Mouse (Mus musculus) kidney, postnatal 25 days (tissue): ENCODE measurements around the gene Gm47791.

Source experiments
- DNase-seq, 2 experiments: peaks; one replicate each; pipeline ENCODE4 v3.0.0; 2021; ENCODE audit warnings: mixed read lengths in 2 of 2

Gm47791 gene

GRCm38 (mm10) chr1:82785546-82785945, 14.5 kb upstream of the Gm47791 start:
- DNase-seq, result no peak

- no peak for DNase-seq
Measured at GRCm38 (mm10) chr1:82783559-82783958, 12.5 kb upstream of the Gm47791 start.

DNA sequence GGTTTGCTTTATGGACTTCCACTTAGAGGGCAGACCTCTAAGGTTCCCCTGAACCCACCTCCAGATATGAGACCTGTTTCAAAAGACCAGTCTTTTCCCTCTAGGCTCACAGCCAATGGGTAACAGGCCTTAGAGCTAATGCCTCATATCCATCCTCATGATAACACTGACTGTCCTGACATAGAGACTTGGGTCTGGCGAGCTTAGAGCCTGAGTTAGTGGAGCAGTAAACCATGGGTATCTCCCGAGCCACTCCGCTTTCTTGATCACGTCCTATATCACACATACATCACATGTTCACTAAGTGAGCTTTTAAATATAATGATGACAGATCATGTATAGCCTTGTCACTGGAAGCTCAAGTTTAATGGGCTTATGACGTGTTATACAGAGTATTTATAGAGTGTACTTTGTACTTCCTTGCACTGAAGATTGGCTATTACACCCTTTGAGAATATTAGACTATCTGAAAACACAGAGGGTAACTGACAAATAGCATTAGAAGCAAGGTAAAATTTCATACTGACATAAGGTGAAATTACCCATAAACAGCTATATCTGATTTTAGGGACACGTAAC, 8.4 kb upstream of the Gm47791 start:
- DNase-seq, result no peak

GRCm38 (mm10) chr1:82775293-82775692, 4.2 kb upstream of the Gm47791 start:
- DNase-seq, result no peak

GRCm38 (mm10) chr1:82773208-82773607, 2.2 kb upstream of the Gm47791 start:
- DNase-seq, result no peak

GRCm38 (mm10) chr1:82772428-82772827, 1.4 kb upstream of the Gm47791 start:
- no peak for DNase-seq

DNA sequence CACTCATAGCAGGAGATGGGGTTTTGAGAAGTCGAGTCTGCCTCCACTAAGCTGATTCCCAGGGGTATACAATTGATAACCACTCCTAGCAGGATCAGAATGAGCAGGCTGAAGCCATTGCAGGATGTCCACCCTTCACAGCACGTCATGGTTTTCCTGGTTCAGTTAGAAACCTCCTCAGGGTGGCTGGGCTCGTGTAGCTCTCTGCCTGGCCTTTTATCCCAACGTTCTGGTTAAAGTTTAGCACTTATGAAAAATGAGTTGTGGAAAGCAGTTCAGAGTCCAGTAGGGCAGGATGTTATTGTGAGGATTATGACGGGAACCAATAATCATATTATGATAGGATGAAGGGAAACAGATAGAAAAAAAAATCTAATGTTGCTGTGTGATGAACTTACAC, 2.8 kb downstream of the Gm47791 start, which contains the start of gene Tm4sf20:
Gene Tm4sf20 (minus strand): TSS at position 193 of the 400 bp plus-strand sequence.
- DNase-seq, result no peak

- DNase-seq, result no peak
Measured at GRCm38 (mm10) chr1:82766641-82767040, 4.4 kb downstream of the Gm47791 start.

- no peak for DNase-seq
Measured at GRCm38 (mm10) chr1:82766227-82766626, 4.8 kb downstream of the Gm47791 start.

- DNase-seq, result no peak
Measured at GRCm38 (mm10) chr1:82762274-82762673, 8.8 kb downstream of the Gm47791 start.

- no peak for DNase-seq
Measured at GRCm38 (mm10) chr1:82761454-82762169, 9.4 kb downstream of the Gm47791 start.

DNA sequence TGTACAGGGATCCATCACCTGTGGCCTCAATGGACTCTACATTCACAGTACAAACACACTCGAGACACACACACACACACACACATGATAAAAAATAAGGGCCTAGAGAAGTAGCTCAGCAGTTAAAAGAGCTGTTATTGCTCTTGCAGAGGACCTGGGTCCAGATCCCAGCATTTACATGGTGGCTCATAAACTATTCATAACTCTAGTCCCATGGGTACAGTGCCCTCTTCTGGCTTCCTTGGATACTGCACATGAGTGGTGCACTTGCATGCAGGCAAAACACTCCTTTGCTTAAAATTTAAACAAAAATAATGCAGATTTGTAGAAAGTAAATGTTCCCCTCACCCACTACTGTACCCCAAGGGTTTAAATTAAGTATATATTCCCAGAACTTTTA, 11.5 kb downstream of the Gm47791 start:
- DNase-seq, result peak in 1 of 2 experiments; percentile 14

- no peak for DNase-seq
Measured at GRCm38 (mm10) chr1:82747714-82748452, 23.2 kb downstream of the Gm47791 start.

DNA sequence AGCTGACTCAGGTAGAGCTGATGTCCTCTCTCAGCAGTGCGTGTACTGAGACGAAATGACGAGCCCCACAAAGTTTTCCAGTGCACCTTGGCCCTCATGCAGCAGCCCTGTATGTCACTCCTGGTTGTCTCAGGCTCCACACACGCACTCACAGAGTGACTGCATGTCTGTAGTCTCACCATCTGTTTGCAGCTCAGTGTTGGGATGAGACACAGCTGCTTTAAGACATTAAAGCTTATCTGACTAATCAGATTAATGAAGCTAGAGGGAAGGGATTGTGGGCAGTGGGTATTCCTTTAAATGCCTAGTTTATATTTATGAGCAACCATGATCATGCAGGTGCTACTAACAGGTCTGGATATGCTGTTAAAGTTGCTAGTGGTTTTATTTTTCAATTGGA, 24.6 kb downstream of the Gm47791 start:
- DNase-seq, result no peak

DNA sequence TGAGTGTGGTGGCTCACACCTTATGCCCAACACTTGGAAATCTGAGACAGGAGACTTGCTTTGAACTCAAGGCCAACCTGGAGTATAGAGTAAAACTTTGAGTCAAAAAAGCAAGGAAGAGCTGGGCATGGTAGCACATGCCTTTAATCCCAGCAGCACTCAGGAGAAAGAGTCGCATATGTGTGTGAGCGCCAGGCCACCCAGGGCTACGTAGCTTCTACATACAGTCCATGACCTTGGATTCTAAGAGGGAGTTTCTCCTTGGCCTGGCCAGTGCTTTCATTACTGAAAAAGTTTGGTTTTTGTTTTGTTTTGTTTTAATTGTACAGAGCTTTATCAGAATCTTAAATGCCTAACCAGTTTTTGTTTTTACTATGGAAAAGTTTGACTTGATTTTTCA, 27.1 kb downstream of the Gm47791 start:
- no peak for DNase-seq

DNA sequence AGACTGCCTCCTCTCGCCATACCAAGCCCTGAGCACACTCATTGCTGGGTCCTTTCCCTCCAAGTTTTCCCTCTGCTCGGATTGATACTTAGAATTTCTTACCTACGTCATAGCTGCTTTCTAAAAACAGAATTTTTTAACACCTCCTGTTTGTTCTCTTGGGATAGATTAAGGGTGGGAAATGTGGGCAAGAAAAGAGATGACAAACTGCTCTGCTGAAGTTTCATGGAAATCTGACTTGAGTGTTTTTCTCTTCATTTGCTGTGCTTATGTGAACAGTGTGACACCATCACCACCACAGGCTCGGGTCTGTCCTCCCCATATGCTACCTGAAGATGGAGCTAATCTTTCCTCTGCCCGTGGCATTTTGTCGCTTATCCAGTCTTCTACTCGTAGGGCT, 29.5 kb downstream of the Gm47791 start:
- DNase-seq, result no peak

GRCm38 (mm10) chr1:82738066-82738465, 33.0 kb downstream of the Gm47791 start:
- DNase-seq, result no peak

GRCm38 (mm10) chr1:82733357-82733756, 37.7 kb downstream of the Gm47791 start:
- DNase-seq, result no peak

DNA sequence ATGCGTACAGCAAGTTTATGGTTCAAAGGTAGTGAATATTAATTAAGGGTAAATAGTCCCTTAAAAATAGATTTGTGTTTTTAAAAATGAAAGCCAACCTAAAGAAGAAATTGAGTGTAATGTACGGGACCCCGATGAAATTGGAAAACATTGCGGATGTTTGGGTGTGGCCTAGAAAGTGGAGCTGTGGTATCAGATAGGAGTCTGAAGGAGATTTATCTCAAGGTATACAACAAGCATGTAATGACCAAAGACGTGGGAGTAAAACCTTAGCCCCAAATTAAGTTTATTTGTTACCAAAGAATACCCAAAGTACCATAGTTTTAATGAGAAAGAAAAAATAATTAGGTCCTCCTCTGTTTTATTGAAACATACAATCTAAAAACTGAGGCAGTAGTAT, 44.6 kb downstream of the Gm47791 start:
- no peak for DNase-seq

GRCm38 (mm10) chr1:82725875-82726185, 45.2 kb downstream of the Gm47791 start:
- no peak for DNase-seq

DNA sequence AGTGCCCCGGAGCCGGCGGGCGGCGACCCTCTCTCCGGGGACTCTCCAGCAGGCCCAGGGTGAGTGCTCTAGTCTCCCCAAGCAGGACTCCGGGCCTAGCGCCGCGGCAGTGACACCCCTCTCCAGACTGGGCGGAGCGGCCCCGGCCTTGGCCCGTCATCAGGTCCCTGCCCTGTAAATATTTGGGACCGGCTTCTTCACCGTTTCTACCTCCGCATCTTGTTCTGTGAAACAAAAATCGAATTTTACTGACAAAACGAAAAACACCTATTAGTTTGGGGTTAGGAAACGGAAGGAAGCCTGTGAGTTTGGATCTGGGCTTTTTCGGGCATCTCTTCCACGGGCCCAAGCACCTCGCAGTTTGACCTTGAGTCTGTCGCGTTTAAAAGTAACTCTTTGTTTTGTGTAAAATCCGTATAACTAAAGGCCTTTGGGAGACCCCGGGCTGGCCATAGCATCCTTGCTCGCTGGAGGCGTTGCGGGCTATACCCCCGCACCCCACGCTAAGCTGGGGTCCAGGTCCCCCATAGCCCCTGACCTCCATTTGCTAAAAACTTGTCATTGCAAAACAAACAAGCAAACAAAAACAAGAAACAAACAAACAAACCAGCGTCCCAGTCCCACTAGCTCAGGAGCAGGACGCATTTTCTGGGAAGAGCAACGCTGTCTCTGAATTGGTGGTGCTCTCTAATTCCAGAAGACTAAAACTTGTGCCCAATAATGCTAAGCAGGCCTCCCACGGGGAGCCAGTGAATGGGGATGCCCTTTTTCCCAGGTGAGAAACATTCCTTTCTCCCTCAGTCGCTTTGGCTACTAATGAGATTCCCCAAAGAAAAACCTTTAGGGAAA, 45.8 kb downstream of the Gm47791 start:
- no peak for DNase-seq

DNA sequence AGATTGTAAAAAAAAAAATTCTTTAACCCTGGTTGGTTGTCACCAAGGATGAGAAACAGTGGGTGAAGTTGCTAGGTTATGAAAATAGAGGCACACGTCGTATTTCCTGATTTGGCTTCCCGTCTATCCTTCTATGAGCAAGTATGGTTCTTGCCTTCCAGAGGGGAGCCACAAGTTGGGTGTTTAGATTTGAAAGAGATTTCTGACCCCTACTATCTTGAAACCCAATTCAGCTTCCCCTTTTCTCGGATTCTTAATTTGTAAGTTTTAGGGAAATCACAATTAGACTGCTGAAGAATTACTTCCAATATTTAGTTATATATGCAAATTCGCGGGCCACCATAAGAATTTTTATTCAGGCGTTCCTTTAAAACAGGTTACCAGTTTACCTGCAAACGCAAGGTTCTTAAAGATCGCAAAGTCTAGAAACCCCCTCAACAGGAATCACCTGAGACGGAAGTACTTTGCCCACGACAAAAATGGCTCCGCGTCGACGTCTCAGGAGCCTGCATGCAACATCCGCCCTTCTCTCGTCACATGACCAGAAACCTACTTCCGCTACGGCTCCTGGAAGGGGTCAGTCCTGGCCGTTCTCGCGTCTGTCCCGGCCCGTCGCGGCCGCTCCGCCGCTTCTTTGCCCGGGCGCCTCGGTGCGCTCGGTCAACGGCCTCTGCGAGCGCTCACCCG, 46.6 kb downstream of the Gm47791 start, which contains the start of gene Mff:
Gene Mff (plus strand): TSS at position 552 of the 687 bp plus-strand sequence.
- peak; percentile 95 to 97 for DNase-seq
